Mouse (Mus musculus): ENCODE data around the gene Apoh. TPM values are rescaled to one million over a fixed set of nuclear protein-coding genes. Genes with fewer than 3 reads are reported as not detected.

Apoh gene
- total and polyA plus RNA-seq, 3 experiments, result 0.95 TPM; not detected in 2

- TF ChIP-seq ZKSCAN1 (IDR thresholded peaks at IDR 0.05; ENCODE audit: borderline replicate concordance, low read depth, low read length) (peak; percentile 74), RCOR1 (conservative IDR thresholded peaks at IDR 0.05; ENCODE audit: low read depth, low read length) (no peak), IRF4 (IDR thresholded peaks at IDR 0.05; ENCODE audit: low read depth, low read length) (no peak)
- peaks cover 0 to 43% of the 10 kb centered on the region in 2 experiments; a peak in 2 of 4 replicates for H3K4me1 ChIP-seq (ENCODE audit: control insufficient read depth in 1 of 2, insufficient read depth in 2 of 2)
- DNase-seq (ENCODE audit: extremely low read depth), result no peak
- no peak overlapping the region for H3K27ac ChIP-seq (ENCODE audit: insufficient read depth, low read depth)
- no peak overlapping the region for H3K4me3 ChIP-seq (replicated peaks in 1 of 3; ENCODE audit: low read depth in 2 of 3, low read length in 2 of 3, poor library complexity in 1 of 3)
- in situ Hi-C loops (cut with MboI; ENCODE audit: low pct_ligation_motif_present, low pct_unique_long_range_greater_than_20kb, low sequenced_read_pairs), result no loop called here
- peaks cover 23% of the 10 kb centered on the region for H3K79me2 ChIP-seq (replicated peaks; ENCODE audit: control insufficient read depth, extremely low read depth, insufficient read depth, poor library complexity, severe bottlenecking)
- H3K36me3 ChIP-seq (replicated peaks in 1 of 2; ENCODE audit: control insufficient read depth in 1 of 2, insufficient read depth in 1 of 2, low read length in 1 of 2), result peaks cover 22 to 94% of the 10 kb centered on the region in 2 experiments
- dilution Hi-C loops (cut with MboI; ENCODE audit: extremely low pct_ligation_motif_present, extremely low pct_unique_long_range_greater_than_20kb, low sequenced_read_pairs), result no loop called here
- no peak overlapping the region for H3K9ac ChIP-seq (ENCODE audit: insufficient read depth, low read depth)
- no peak overlapping the region for H3K4me2 ChIP-seq (ENCODE audit: insufficient read depth, low read depth, poor library complexity, severe bottlenecking)
- H3K9me3 ChIP-seq (replicated peaks; ENCODE audit: low read length), result no peaks in the 10 kb centered on the region
- H3K27me3 ChIP-seq (replicated peaks), result no peaks in the 10 kb centered on the region
These were observed 17.2 kb upstream of the Apoh start for GRCm38 (mm10) chr11:108325943-108326342.

GRCm38 (mm10) chr11:108330818-108331217, 12.3 kb upstream of the Apoh start:
- Histone ChIP-seq H3K27ac (ENCODE audit: insufficient read depth, low read depth) (no peak overlapping the region), H3K27me3 (replicated peaks) (no peaks in the 10 kb centered on the region), H3K4me1 (ENCODE audit: control insufficient read depth in 1 of 2, insufficient read depth in 2 of 2) (peaks cover 10 to 64% of the 10 kb centered on the region in 2 experiments; a peak in 3 of 4 replicates), H3K4me2 (ENCODE audit: insufficient read depth, low read depth, poor library complexity, severe bottlenecking) (no peak overlapping the region), H3K9ac (ENCODE audit: insufficient read depth, low read depth) (no peak overlapping the region), H3K79me2 (replicated peaks; ENCODE audit: control insufficient read depth, extremely low read depth, insufficient read depth, poor library complexity, severe bottlenecking) (peaks cover 5% of the 10 kb centered on the region), H3K9me3 (replicated peaks; ENCODE audit: low read length) (no peaks in the 10 kb centered on the region), H3K4me3 (replicated peaks in 1 of 3; ENCODE audit: low read depth in 2 of 3, low read length in 2 of 3, poor library complexity in 1 of 3) (no peak overlapping the region), H3K36me3 (replicated peaks in 1 of 2; ENCODE audit: control insufficient read depth in 1 of 2, insufficient read depth in 1 of 2, low read length in 1 of 2) (peaks cover 22 to 93% of the 10 kb centered on the region in 2 experiments)
- no peak for DNase-seq (ENCODE audit: extremely low read depth)
- dilution Hi-C loops (cut with MboI; ENCODE audit: extremely low pct_ligation_motif_present, extremely low pct_unique_long_range_greater_than_20kb, low sequenced_read_pairs) (no loop called here), in situ Hi-C loops (cut with MboI; ENCODE audit: low pct_ligation_motif_present, low pct_unique_long_range_greater_than_20kb, low sequenced_read_pairs) (no loop called here)
- TF ChIP-seq JUN (IDR thresholded peaks at IDR 0.05; ENCODE audit: insufficient read depth, low read depth, low read length), result no peak
- no peak for TF ChIP-seq HCFC1 (IDR thresholded peaks at IDR 0.05; ENCODE audit: low read depth, low read length)
- TF ChIP-seq RAD21 (IDR thresholded peaks at IDR 0.05; ENCODE audit: low read depth, low read length), result no peak
- no peak for TF ChIP-seq POLR2A (IDR thresholded peaks at IDR 0.05; ENCODE audit: low read depth, low read length)
- no peak for TF ChIP-seq MAX (IDR thresholded peaks at IDR 0.05; ENCODE audit: low read length)
- no peak for TF ChIP-seq EP300 (IDR thresholded peaks at IDR 0.05; ENCODE audit: low read length)
- no peak for TF ChIP-seq MYC (IDR thresholded peaks at IDR 0.05; ENCODE audit: low read depth, low read length)
- no peak for TF ChIP-seq MAZ (IDR thresholded peaks at IDR 0.05; ENCODE audit: low read depth, low read length)
- no peak for TF ChIP-seq BHLHE40 (IDR thresholded peaks at IDR 0.05; ENCODE audit: low read depth, low read length)
- no peak for TF ChIP-seq TCF12 (IDR thresholded peaks at IDR 0.05; ENCODE audit: low read depth, low read length)
- TF ChIP-seq SIN3A (IDR thresholded peaks at IDR 0.05; ENCODE audit: low read length), result no peak
- no peak for TF ChIP-seq GABPA (IDR thresholded peaks at IDR 0.05; ENCODE audit: insufficient replicate concordance, low read depth, low read length)
- no peak for TF ChIP-seq ZKSCAN1 (IDR thresholded peaks at IDR 0.05; ENCODE audit: borderline replicate concordance, low read depth, low read length)
- TF ChIP-seq ZMIZ1 (IDR thresholded peaks at IDR 0.05; ENCODE audit: low read depth, low read length), result no peak
- TF ChIP-seq NRF1 (IDR thresholded peaks at IDR 0.05; ENCODE audit: low read depth, low read length), result no peak

All from CH12.LX (cell line).